Mouse (Mus musculus): ENCODE data around the gene Grip1.

DNA sequence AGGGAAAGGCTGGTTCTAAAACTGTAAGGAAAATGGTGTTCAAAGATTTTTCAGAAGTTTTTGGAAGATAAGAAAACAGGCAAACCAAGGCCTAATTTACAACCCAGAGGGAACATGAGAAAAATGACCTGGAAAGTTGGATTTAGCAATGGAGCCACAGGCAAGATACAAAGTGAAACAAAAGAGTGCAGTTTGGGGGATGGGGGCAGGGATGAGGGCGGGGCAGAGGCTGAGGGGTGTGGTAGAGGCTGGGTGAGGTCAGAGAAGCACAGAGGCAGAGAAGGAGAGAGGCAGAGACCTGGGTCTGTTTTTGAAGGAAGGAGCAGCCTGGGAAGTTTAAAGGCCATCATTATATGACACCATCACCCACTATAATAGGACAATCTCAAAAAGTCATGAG is 377.5 kb downstream of the Grip1 start:
- TF ChIP-seq CTCF (IDR thresholded peaks at IDR 0.05; ENCODE audit: low read depth, low read length) (no peak), POLR2A (IDR thresholded peaks at IDR 0.05; ENCODE audit: extremely low read depth, insufficient read depth, low read length) (no peak)

Measured in liver, adult 2 months (tissue).